25 mouse cellular contexts compared by ENCODE assay signal in genomic region chr9:80275772-80276134, GRCm38 (mm10).
"Had no signal": no experiment of that assay in that cellular context is flagged by ENCODE, and none has a peak within 500 bp of the region (broad histone marks: within the 10 kb centered on the region; RNA-seq: fewer than 3 reads in every experiment).

No protein-coding gene starts in this region.

- H3K9ac ChIP-seq: heart, embryonic 12.5 days; hindbrain, embryonic 13.5 days; hindbrain, embryonic 15.5 days; intestine, embryonic 15.5 days; kidney, embryonic 15.5 days; limb, embryonic 13.5 days; limb, embryonic 15.5 days had no signal

- H3K27ac ChIP-seq: gastrocnemius, adult 2 months; heart, embryonic 10.5 days; hindbrain, embryonic 13.5 days; hindbrain, embryonic 15.5 days; hindbrain, postnatal 0 days; intestine, embryonic 15.5 days; kidney, embryonic 15.5 days; kidney, postnatal 0 days; limb, embryonic 13.5 days; limb, embryonic 15.5 days had no signal

- H3K36me3 ChIP-seq: hindbrain, embryonic 15.5 days; limb, embryonic 13.5 days had no signal

- H3K4me2 ChIP-seq: heart, embryonic 12.5 days; hindbrain, embryonic 13.5 days; hindbrain, embryonic 15.5 days; intestine, embryonic 15.5 days; kidney, embryonic 15.5 days; limb, embryonic 13.5 days; limb, embryonic 15.5 days had no signal

- H3K9me3 ChIP-seq: heart, embryonic 10.5 days; heart, embryonic 12.5 days; hindbrain, embryonic 13.5 days; hindbrain, embryonic 15.5 days; intestine, embryonic 15.5 days; kidney, embryonic 15.5 days; limb, embryonic 13.5 days; limb, embryonic 15.5 days had no signal

- H3K4me1 ChIP-seq: hindbrain, embryonic 15.5 days; intestine, embryonic 15.5 days; kidney, embryonic 15.5 days; limb, embryonic 13.5 days; limb, embryonic 15.5 days had no signal

- H3K4me3 ChIP-seq: gastrocnemius, adult 2 months; heart, embryonic 10.5 days; heart, embryonic 12.5 days; hindbrain, embryonic 13.5 days; hindbrain, embryonic 15.5 days; intestine, embryonic 15.5 days; kidney, embryonic 15.5 days; limb, embryonic 13.5 days; limb, embryonic 15.5 days had no signal

- H3K27me3 ChIP-seq: heart, embryonic 12.5 days; hindbrain, embryonic 13.5 days; hindbrain, embryonic 15.5 days; intestine, embryonic 15.5 days; kidney, embryonic 15.5 days; limb, embryonic 13.5 days; limb, embryonic 15.5 days had no signal

- ATAC-seq: forebrain, embryonic 16.5 days; hindbrain, postnatal 0 days had no signal

- DNase-seq: gastrocnemius, adult 2 months; gastrocnemius, postnatal 10 days; gastrocnemius, postnatal 25 days; heart, adult 18-20 months; heart, postnatal 10 days; heart, postnatal 36 days; kidney, adult 11 months; kidney, adult 2 months; kidney, adult 9 months; kidney, postnatal 14 days; kidney, postnatal 36 days; layer of hippocampus, adult 9-11 months; layer of hippocampus, postnatal 36 days; left cerebral cortex, postnatal 4 days had no signal
